Mouse (Mus musculus) WW6 (cell line): Measurements from ENCODE around the gene Tmem150a.

Experiments
- DNase-seq: peaks from one replicate; pipeline ENCODE4 v3.0.0-alpha.2; 2013; ENCODE audit warnings: low read depth, low spot score

Tmem150a gene

DNA sequence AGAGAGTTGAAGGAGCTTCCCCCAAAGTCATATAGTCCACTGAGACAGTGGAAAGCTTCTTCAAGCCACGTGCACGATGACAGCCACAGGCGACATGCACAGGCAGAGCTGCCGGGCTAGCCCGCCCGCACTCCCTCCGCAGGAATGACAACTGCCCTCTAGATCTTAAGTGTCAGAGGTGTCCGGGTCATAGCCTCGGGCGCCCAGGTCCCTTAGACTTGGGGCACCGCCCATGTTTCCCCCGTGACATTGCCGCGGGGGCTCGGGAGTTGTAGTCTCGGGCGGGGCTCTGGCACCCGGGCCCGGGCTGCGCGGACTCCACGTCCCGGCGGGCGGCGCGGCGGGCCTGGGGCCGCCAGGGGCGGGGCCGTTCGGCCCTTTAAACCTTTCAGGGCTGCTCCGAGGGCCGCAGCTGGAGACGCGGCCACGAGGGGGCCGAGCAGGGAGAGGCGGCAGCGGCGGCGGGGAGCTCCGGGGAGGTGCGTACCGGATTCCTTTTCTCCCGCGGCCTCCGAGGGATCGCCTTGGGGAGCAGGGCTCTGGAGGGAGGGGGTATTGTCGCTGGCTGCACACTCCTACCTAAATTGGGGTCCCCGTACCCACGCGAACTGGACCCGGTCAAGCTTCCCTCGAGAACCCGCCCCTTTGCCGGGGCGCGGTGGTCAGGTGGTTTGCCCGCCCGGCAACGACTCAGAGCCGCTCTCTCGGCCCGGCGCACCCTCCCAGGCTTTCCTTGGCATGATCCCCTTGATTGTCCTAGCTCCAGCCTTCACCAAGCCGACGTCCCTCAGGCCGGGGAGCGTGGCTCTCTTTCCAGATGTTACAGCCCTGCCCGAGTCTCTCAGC, at the start of gene Tmem150a:
Tmem150a (plus strand) TSS at position 382 of the 846 bp plus-strand sequence.
- peak; percentile 73 for DNase-seq

DNA sequence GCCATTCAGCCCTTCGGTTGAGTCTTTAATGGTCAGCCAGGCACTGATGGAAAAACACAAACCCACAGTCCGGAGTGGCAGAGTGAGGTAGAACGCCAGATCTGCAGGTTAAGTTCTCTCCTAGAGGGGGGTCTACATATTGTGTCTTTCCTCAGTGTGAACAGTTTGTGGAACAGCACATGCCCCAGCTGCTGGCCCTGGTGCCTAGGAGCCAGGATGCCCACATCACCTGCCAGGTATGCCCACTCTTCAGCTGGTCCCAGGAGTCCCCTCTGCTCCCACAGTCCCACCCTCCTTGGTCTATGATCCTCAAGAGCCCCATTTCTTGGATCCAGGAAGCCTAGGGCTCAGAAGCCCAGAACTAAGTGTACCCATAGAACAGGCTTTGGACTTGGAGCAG, 43.0 kb upstream of the Tmem150a start:
- DNase-seq = no peak

DNA sequence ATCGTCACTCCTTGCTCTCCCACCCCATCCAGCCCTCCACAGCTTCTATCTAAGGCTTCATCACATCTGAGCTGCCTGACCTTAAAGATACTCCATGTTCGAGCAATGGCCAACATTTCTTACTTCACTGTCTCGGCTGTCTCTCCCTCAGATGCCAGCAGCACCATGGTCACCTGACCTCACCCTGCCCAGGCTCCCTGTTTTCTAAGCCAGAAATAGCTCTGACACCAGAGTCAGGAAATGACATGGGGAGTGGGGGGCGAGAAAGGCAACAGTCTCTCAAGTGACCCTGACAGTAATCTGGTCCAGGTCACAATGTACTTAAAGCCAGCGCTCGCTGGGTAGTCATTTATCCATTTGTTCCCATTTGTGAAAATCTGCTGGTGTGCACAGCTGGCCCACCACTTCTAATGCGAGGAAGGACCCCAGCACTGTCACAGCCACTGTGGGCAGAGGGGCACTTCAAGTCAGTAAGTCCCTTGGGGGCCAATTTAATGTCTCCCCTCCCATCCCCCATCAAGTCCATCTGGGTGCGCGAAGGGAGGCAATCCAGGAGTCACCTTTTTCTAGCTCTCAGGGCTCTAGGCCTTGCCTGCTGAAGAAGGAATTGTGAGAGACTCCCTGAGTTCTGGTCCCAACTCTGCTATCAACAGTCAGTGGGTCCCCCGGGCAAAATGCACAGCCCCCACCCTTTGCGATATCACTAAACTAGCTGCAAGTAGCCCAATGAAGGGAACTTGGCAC, 42.0 kb upstream of the Tmem150a start:
- no peak for DNase-seq

DNA sequence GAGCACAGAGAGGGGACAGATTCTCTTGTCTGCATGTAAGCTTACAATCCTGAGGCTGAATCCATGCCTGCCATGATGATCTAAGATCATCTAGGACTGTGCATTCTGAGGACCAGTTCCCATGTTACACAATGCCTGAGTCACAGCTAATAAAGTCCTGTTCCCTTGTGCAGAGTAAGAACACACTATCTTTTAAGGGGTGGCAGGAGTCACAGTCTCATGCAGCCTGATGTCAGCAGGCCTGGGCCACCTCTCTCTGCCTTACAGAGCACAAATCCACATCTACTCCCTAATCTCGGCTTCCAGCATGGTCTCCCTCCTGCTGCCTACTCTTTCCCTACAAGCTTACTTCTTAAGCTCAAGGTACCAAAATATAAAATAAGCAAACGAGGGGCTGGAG, 39.9 kb upstream of the Tmem150a start:
- no peak for DNase-seq

DNA sequence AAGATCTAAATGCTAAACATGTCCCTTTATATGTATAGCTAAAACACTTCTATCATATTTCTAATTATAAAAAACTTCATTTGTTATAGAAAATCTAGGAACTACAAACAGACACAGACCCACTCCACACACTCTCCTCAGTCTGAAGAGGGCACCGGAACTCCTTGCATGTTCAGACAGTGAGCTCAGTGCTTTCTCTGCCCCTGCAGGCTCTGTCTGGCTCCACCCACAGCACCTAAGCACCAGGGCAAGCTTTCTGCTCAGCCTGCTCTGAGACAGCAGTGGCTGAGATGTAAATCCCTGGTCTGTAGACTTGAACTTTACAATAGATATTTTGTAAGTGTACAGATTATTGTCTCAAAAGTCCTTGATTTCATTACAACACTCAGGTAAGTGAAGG, 39.2 kb upstream of the Tmem150a start:
- no peak for DNase-seq

DNA sequence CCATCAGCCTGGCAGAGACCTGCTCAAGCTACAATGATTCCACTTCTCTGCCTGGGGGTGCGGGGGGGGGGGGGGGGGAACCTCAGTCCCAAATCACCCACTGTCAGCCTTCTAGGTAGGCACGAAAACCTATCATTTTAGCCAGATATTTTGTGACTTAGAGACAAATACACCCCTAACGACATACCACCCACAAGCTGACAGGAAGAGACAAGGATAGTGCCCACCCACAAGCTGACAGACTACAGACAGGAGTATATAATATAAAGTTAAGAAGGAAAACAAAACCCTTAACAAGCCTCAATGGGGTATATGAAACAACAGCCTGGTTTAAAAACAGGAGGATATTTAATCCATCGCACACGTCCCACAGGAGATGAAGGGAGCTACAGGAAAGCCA, 36.8 kb upstream of the Tmem150a start:
- no peak for DNase-seq

DNA sequence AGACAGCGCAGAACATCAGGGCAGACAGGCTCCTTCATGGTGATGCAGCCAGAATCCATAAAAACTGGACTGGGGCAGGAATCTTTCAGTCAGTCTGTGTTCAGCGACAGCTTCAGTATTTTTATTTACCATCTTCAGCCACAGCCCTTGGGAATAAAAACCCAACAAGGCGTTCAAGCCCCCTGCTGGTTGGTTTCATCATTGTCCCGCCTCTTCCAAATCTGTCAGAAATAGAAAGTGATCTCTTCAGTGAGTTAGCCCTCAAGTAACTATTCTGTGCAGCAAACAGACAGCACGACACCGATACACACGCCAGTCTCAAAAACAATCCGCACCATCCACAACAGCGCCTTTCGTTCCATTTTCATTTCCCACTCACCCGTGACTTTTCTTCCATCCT, 36.2 kb upstream of the Tmem150a start:
- peak; percentile 11 for DNase-seq

DNA sequence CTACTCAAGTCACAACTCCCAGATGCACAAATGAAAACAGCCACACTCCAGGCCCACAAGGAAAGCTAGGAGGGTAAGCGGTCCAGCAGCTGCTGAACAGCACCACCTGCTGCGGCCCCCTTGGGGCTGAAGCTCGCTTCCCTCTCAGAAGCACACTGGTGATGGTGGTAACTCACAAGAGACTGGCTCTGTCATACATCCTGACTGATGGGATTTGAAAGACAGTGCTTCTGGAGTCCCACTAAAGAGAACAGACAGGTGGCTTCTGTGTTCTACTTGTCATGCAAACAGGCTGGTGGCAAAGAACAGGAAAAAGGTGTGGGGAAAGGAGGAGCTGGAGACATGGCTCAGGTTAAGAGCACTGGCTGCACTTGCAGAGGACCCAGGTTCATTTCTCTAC, 32.3 kb upstream of the Tmem150a start:
- no peak for DNase-seq

DNA sequence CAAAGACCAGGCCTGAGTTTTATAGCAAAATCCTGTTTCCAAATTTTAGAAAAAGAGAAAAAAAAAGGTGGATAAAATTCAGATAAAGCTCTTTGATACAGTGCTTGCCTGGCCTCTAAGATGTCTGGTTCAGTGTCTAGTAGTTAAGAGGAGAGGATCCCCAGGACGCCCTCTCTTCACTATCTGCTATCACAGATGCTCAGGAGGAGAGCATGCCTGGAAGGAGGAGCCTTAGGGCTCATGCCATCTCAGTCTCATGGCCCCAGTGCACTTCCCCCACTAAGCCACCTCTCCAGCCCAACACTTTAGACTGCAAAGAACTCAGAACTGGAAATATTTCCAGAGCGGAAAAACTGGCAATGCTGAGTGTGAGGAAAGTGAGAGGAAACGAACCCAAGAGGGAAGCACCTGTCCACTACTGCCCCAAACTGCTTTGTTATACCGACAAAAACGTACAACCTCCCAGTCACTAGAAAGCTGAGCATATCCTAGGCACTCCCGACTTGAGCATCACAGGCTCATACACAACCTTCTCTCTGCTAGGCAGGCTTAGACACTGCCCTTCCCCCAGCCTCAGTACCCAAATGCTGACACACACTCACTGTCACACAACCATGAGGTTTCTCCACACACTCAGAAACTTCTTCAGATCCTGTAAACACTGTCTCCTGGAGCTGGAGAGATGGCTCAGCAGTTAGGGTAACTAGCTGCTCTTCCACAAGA, 31.3 kb upstream of the Tmem150a start:
- no peak for DNase-seq

DNA sequence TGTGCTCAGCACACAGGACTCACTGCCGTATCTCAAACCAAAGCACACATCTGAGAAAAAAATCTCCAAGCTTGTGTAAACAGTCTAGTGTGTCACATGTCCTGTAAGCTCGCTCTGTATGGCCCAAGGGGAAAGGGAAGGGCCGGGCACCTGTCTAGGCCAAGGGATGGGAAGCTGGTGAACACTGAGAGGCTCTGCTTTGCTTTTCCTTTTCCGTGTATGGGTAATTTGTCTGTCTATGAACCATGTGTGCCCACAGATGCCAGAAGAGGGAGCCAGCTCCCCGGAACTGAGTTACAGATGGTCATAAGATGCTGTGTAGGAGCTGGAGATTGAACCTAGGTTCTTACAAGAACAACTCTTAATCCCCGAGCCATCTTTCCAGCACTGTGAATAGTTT, 29.0 kb upstream of the Tmem150a start:
- no peak for DNase-seq

DNA sequence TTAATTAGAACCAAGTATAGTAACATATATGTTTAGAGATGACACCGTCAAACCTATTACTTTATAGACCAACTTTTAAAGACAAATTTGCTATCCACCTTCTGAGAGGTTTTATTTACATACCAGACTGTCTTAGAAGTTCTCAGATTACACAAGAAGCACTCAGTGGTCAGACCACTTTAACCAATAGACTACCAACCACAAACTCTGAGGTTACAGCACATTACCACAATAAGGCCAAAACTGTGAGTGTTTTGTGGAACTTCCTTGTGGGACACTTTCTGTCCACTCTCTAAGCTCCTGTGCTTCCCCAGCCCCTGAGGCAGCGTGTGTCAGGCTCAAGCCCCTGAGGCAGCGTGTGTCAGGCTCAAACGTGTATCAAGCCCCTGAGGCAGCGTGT, 26.2 kb upstream of the Tmem150a start:
- no peak for DNase-seq

DNA sequence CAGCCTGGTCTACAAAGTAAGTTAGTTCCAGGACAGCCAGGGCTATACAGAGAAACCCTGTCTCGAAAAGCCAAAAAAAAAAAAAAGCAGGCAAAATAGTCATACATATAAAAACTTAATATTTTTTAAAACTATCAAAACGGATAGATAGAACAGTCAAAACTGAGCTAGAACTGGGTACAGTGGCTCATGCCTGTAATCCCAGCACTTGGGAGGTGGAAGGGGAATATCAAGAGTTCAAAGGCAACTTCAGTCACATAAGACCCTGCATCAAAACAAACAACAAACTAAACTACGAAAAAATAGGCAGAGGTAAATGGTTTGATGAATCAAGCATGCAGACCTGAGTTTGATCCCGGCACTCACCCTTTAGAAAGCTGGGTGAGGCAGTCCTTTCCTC, 25.1 kb upstream of the Tmem150a start:
- no peak for DNase-seq

DNA sequence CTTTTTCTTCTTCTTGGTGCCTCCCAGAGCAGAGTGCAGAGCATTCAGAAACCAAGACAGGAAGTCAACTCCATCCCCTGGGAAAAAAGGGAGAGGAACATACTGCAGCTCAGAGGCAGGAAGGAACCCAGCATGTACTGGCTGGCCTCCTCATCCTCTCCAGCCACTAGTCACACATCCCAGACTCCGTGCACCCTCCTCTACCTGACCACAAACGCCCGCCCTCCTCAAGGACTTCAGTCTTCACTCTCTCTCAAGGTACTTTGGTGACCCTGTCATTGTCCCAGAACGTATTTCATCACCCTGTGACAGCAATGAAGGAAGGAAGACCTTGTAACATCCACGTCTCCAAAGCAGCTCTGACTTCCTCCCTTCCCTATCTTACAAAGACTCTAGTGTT, 22.1 kb upstream of the Tmem150a start:
- DNase-seq = no peak

DNA sequence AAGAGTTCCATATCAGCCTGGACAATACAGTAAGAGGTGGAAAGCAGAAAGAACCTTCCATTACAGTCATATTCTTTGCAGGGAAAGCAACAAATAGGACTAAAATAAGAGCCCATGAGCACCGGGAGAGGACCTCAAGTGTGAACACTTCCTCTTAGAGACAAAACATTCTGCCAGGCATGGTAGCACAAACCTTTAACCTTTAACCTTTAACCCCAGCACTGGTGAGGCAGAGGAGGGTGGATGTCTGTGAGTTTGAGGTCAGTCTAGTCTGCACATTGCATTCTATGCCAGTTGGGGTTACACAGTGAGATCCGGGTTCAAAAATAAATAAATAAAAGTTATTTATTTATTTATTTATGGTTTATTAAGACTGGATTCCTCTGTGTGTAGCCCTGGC, 14.8 kb upstream of the Tmem150a start:
- DNase-seq = no peak

DNA sequence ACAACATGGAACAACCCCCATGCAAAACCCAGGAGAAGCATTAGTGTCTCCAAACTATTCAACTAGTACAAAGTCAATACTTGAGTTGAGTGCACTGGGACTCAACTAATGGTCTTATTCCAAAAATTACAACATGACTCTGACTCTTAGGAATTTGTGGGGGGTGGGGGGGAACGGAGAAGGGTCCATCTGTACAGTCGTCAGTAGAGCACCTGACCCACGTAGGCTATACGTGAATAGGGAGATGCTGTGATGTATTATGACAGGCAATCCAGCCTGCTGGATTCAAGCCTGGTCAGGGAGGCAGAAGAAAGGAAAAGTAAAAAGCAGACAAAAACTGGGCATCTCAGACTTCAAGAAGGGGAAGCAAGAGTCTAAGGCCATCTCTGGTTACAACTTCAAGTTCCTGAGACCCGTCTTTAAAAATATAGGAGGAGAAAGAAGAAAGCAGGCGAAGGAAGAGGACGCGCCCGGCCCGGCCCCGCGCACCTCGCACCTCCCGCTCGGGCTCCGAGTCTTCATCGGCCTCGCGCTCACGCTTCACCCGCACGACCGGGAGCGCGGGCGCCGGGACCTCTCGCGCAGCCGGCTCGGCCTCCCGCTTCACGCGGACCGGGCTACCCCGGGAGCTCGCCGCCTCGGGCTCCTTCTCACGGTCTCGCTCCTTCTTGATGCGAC, 10.7 kb upstream of the Tmem150a start:
- DNase-seq = no peak

DNA sequence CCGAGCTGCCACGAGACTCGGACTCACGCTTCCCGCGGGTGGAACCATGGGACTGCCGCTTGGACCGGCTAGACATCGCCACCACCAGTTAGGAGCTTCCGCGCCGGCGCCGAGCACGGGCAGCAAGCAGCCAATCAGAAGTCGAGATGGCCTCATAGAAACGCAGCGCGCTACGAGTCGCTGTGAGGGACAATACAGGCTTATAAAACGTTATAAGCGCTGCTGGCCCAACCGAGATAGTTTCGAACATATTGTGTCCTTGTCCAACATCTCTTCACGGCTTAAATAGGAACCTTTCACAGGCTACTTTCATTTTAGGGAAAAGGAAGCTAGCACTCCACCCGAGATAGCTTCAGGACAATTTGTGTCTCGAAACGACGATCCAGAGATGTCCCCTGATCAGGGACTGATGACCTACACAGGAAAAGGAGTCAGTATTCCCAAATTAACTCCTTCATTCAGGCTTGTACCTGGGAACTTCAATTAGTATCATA, 10.1 kb upstream of the Tmem150a start, which contains the start of gene Usp39:
Usp39 (minus strand) TSS at position 111 of the 494 bp plus-strand sequence.
- peak; percentile 80 for DNase-seq

DNA sequence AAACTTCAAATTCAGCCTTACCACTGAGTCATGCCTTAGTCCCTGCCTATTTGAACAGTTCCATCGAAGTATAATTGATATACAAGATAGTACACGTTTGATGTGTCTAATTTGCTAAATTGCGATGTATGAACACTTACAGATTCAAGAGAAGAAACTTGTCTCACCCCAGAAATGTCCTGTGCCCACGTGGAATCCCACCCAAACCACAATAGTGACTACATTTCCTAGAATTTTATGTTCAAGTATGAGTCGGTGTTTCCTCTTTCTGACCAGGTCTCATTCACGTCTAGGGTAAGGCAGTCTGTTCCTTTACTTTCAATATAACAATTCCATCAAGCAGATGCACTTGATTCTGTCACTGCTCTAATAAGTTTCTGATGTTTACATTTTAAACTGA, 9.6 kb upstream of the Tmem150a start:
- DNase-seq = no peak

DNA sequence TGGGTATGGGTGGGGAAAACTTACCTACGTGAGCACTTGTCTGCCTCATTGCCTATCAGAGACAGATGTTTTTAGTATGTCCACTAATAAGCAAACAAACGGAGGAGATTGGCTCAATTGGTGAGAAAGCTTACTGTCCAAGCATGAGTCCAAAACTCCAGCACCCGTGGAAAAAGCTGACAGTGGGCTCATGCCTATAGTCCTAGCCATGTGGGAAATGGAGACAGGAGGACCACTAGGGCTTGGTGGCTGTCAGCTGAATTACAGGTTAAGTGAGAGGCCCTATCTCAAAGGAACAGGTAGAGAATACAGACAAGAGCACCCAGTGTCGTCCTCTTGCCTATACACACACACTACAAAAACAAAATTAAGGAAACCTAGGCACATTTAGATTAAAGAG, 9.0 kb upstream of the Tmem150a start:
- no peak for DNase-seq

DNA sequence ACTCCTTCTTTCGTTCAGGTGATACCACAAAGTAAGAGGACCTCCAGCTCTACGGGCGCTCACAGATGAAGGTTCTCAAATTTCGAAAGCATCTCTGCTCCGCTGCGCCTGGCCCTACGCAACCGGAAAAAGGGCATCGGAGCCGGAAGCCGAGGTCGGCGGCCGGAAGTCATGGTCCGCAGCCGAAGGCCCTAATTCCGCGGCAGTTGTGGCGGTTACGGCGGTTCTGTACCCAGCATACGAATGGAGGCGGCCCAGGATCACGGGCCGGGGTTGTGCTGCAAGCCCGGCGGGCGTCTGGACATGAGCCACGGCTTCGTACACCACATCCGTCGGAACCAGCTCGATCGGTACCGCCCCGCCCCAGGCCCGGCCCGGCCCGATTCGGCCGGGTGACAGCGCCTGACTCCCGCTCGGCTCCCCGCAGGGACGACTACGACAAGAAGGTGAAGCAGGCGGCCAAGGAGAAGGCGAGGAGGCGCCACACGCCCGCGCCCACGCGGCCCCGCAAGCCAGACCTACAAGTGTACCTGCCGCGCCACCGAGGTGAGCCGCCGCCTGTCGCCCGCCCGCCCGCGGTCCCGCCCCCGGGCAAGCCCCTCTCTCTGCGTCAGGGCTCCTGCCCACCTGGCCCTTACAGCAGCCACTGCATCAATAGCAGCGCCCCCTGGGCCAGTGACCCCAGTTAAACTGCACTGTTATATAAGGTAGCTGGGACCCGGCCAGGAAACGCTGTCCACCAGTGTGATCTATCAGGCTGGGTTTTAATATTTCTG, 7.9 kb upstream of the Tmem150a start, which contains the start of gene 0610030E20Rik:
0610030E20Rik (plus strand) TSS at position 152 of the 776 bp plus-strand sequence.
- DNase-seq = no peak

DNA sequence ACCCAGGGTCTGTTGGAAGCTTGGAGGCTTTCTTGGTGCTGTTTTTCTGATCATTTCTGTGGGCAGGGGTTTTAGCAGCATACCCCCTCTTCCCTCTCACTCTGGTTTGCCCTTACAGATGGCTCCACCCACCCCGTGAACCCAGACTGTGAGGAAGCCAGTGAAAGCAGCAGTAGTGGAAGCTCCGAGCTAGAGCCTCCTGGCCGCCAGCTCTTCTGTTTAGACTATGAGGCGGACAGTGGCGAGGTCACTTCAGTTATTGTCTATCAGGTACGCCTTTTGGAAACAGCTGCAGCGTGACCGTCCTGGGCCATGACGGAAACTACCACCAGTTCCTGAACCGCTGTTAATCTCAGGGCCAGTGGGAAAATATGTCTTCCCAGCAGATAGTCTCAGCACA, 6.8 kb upstream of the Tmem150a start:
- no peak for DNase-seq

DNA sequence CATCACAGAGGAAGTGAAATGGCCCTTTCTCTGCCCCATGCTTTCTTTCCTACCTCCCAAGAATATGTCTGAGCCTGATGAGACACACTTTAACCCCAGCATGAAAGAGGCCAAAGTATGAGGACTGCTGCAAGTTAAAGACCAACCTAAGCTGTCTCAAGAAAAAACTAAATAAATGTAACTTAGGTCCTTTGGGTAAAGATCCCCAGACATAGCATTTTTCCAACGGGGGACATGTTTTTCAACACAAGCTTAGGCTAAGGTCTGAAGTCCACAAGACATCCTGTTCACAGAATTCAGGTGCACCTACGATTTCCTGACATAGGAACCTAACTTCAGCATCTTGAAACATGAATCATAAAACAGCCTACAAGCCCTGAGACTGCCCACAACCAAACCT, 5.0 kb upstream of the Tmem150a start:
- DNase-seq = no peak
